Mouse (Mus musculus): ENCODE measurements around the gene Vsig10. TPM values are rescaled to one million over a fixed set of nuclear protein-coding genes. Genes with fewer than 3 reads are reported as not detected.
"Not testable (repeated sequence)": the region's sequence is repeated elsewhere in the genome, so short reads cannot be mapped to it uniquely, and the experiment has no call there.

The Vsig10 gene
- polyA plus RNA-seq, 1 experiment from 2014 or later: 1.8 TPM

GRCm38 (mm10) chr5:117306826-117307225 lies 12.1 kb upstream of the Vsig10 start:
- H3K27ac ChIP-seq: no peak overlapping the region
- no peak for DNase-seq (ENCODE audit: low spot score)
- 96% methylated on average over 2 of the region's 2 CpGs for WGBS
- peaks cover 14% of the 10 kb centered on the region for H3K4me1 ChIP-seq (replicated peaks)
- no peaks in the 10 kb centered on the region for H3K36me3 ChIP-seq
- no peaks in the 10 kb centered on the region for H3K27me3 ChIP-seq (ENCODE audit: insufficient read depth, poor library complexity, severe bottlenecking)
- H3K9me3 ChIP-seq: 0 out of 2 replicates have a peak, but pooled peaks cover 4% of the 10 kb centered on the region
- no peak overlapping the region for H3K4me3 ChIP-seq

DNA sequence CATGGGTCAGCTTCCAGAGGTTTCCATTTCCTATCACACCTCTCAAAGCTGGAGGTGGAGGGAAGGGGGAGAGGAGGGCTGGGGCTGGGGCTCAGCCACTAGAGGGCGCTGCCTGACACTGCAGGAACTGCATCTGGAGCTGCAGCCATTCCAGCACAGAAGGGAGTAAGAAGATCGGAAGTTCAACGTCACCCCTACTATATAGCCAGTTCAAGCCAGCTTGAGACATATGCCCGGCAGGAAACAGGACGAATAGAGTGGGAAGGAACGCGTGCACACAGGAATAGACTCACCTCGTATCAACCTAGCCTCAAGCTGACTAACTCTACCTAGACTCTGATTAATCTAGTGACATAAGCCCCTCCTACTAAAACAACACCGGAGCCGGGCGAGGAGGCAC lies 11.2 kb upstream of the Vsig10 start:
- WGBS: 38% methylated on average over 11 of the region's 11 CpGs
- H3K27ac ChIP-seq: no peak overlapping the region
- peaks cover 14% of the 10 kb centered on the region for H3K4me1 ChIP-seq (replicated peaks)
- no peaks in the 10 kb centered on the region for H3K36me3 ChIP-seq
- DNase-seq (ENCODE audit: low spot score): peak; percentile 61
- H3K9me3 ChIP-seq: 0 out of 2 replicates have a peak, but pooled peaks cover 4% of the 10 kb centered on the region
- no peak overlapping the region for H3K4me3 ChIP-seq
- no peaks in the 10 kb centered on the region for H3K27me3 ChIP-seq (ENCODE audit: insufficient read depth, poor library complexity, severe bottlenecking)

- 25% methylated on average over 14 of the region's 14 CpGs for WGBS
- Histone ChIP-seq H3K27ac (no peak overlapping the region), H3K27me3 (ENCODE audit: insufficient read depth, poor library complexity, severe bottlenecking) (peaks cover 47% of the 10 kb centered on the region), H3K4me1 (replicated peaks) (peaks cover 27% of the 10 kb centered on the region), H3K9me3 (no peaks in the 10 kb centered on the region), H3K36me3 (no peaks in the 10 kb centered on the region), H3K4me3 (peak overlapping the region; percentile 36)
- peak; percentile 23 for DNase-seq (ENCODE audit: low spot score)
Observed at GRCm38 (mm10) chr5:117313420-117313819, 5.5 kb upstream of the Vsig10 start.

DNA sequence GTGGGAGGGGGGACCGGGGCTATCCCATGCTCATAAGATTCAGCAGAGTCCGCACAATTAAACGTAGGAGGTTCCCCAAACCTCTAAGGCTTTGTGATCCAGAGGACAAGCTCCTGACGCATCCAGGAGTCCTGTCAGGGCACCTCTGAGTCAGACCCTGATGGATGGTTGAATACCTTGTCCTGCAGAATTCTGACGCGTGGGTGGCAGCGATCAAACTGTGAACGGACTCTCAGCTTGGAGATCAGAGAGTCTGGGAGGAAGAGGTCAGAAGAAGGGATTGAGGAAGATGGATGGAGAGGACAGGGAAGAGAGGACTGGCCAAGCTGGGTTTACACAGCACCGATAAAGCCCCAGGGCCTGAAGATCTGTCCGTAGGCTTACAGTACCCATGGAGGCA lies 5.0 kb upstream of the Vsig10 start:
- H3K4me3 ChIP-seq: peak overlapping the region; percentile 36
- peaks cover 31% of the 10 kb centered on the region for H3K4me1 ChIP-seq (replicated peaks)
- no peaks in the 10 kb centered on the region for H3K9me3 ChIP-seq
- WGBS: 36% methylated on average over 10 of the region's 10 CpGs
- H3K27me3 ChIP-seq (ENCODE audit: insufficient read depth, poor library complexity, severe bottlenecking): peaks cover 49% of the 10 kb centered on the region
- DNase-seq (ENCODE audit: low spot score): no peak
- no peaks in the 10 kb centered on the region for H3K36me3 ChIP-seq
- H3K27ac ChIP-seq: no peak overlapping the region

DNA sequence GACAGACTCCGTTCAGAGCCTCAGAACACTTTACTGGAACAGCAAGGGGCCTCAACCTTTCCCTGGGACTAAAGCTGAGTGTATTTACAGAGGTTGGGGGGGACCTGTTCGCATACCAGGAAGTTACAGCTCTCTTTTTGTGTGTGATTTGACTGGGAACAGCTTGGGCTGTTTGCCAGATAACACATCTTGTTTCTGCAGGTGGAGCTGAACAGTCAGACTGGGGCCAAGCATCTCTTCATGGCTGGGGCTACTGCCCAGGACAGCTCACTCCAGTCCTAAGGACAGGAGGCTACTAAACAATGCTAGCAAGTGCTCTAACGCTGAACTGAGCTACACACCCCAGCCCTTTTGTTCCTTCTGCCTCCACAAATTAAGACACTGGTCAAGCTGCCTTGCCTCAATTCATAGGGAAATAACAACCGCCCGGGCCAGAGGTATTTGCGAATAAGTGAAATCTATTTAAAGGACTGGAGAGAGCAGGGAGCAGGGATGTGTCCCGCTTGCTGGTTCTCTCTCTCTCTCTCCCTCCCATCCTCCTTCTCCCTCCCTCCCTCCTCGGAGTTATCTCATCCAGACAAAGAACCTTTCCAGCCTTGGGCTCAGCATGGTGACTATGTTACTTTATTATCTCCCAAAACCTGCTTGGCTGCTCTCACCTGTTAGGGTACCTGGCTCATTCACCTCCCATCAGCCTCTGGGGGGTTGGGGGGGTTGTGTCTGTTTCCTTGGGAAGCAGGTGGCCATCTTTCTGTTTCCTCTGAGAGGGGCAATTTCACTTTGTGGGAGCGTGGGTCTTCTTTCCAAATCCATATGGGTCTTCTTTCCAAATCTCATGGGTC lies 4.1 kb upstream of the Vsig10 start:
- H3K9me3 ChIP-seq: no peaks in the 10 kb centered on the region
- 17% methylated on average over 9 of the region's 9 CpGs for WGBS
- H3K4me1 ChIP-seq (replicated peaks): peaks cover 40% of the 10 kb centered on the region
- peak overlapping the region; percentile 7; the same call in 1 of the 2 replicates for H3K4me3 ChIP-seq
- peak overlapping the region; percentile 74 for H3K27ac ChIP-seq
- H3K27me3 ChIP-seq (ENCODE audit: insufficient read depth, poor library complexity, severe bottlenecking): peaks cover 57% of the 10 kb centered on the region
- no peaks in the 10 kb centered on the region for H3K36me3 ChIP-seq
- DNase-seq (ENCODE audit: low spot score): peak; percentile 22

DNA sequence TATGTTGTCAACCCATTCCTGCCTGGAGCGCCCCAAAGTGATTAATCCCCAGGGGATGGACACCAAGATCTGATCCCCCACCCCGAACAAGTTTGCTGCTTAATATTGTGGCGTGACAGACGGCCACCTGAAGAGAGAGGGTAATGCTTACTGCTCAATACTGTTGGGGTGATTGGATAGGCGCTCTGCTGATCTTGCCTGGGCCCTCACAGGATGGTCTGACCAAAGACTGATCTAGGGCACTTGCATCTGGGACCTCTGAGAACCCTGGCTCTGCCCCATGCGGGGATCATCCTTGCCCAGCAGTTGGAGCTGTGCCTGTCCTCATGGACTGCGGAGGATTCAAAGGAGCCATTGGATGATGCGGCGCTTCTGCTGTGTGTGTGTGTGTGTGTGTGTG lies 4.9 kb downstream of the Vsig10 start:
- WGBS: 81% methylated on average over 9 of the region's 9 CpGs
- H3K4me3 ChIP-seq: no peak overlapping the region
- no peak for DNase-seq (ENCODE audit: low spot score)
- no peaks in the 10 kb centered on the region for H3K36me3 ChIP-seq
- peaks cover 4% of the 10 kb centered on the region; the same call in 1 of the 2 replicates for H3K9me3 ChIP-seq
- H3K4me1 ChIP-seq (replicated peaks): peaks cover 12% of the 10 kb centered on the region
- peaks cover 28% of the 10 kb centered on the region for H3K27me3 ChIP-seq (ENCODE audit: insufficient read depth, poor library complexity, severe bottlenecking)
- H3K27ac ChIP-seq: no peak overlapping the region

- Histone ChIP-seq H3K4me1 (replicated peaks) (no peaks in the 10 kb centered on the region), H3K9me3 (peaks cover 2% of the 10 kb centered on the region; the same call in 1 of the 2 replicates), H3K36me3 (no peaks in the 10 kb centered on the region), H3K4me3 (no peak overlapping the region), H3K27me3 (ENCODE audit: insufficient read depth, poor library complexity, severe bottlenecking) (peaks cover 4% of the 10 kb centered on the region), H3K27ac (no peak overlapping the region)
- DNase-seq (ENCODE audit: low spot score): no peak
- WGBS: 79% methylated on average over 6 of the region's 6 CpGs
Observed at GRCm38 (mm10) chr5:117326408-117326807, 7.5 kb downstream of the Vsig10 start.

GRCm38 (mm10) chr5:117330457-117330856 lies 11.6 kb downstream of the Vsig10 start:
- H3K27me3 ChIP-seq (ENCODE audit: insufficient read depth, poor library complexity, severe bottlenecking): no peaks in the 10 kb centered on the region
- 91% methylated on average over 7 of the region's 7 CpGs for WGBS
- H3K9me3 ChIP-seq: no peaks in the 10 kb centered on the region
- H3K27ac ChIP-seq: no peak overlapping the region
- H3K4me3 ChIP-seq: no peak overlapping the region
- DNase-seq (ENCODE audit: low spot score): no peak
- no peaks in the 10 kb centered on the region for H3K36me3 ChIP-seq
- H3K4me1 ChIP-seq (replicated peaks): no peaks in the 10 kb centered on the region

DNA sequence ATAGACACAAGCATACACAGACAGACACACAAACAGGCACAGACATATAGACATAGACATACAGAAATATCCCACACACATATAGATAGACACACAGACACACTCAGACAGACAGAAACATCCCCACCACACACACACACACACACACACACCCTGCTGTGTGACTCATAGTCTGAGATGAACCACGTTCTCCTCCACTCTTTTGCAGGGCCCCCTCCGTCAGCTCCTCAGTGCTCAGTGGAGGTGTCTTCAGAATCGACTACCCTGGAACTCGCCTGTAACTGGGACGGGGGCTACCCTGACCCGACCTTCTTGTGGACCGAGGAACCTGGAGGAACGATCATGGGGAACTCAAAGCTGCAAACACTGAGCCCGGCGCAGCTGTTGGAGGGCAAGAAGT lies 19.1 kb downstream of the Vsig10 start:
- Histone ChIP-seq H3K27ac (no peak overlapping the region), H3K27me3 (ENCODE audit: insufficient read depth, poor library complexity, severe bottlenecking) (no peaks in the 10 kb centered on the region), H3K9me3 (peaks cover 4% of the 10 kb centered on the region; the same call in 1 of the 2 replicates), H3K4me1 (replicated peaks) (no peaks in the 10 kb centered on the region), H3K4me3 (no peak overlapping the region), H3K36me3 (peaks cover 5% of the 10 kb centered on the region; the same call in 1 of the 2 replicates)
- WGBS: 89% methylated on average over 10 of the region's 10 CpGs
- DNase-seq (ENCODE audit: low spot score): no peak

GRCm38 (mm10) chr5:117338503-117338902 lies 19.6 kb downstream of the Vsig10 start:
- DNase-seq (ENCODE audit: low spot score): no peak
- Histone ChIP-seq H3K27me3 (ENCODE audit: insufficient read depth, poor library complexity, severe bottlenecking) (no peaks in the 10 kb centered on the region), H3K4me3 (no peak overlapping the region), H3K9me3 (peaks cover 4% of the 10 kb centered on the region; the same call in 1 of the 2 replicates), H3K4me1 (replicated peaks) (no peaks in the 10 kb centered on the region), H3K36me3 (peaks cover 5% of the 10 kb centered on the region; the same call in 1 of the 2 replicates), H3K27ac (no peak overlapping the region)
- 88% methylated on average over 8 of the region's 8 CpGs for WGBS

GRCm38 (mm10) chr5:117340081-117340480 lies 21.2 kb downstream of the Vsig10 start:
- Histone ChIP-seq H3K27me3 (ENCODE audit: insufficient read depth, poor library complexity, severe bottlenecking) (no peaks in the 10 kb centered on the region), H3K4me3 (no peak overlapping the region), H3K9me3 (peaks cover 4% of the 10 kb centered on the region; the same call in 1 of the 2 replicates), H3K27ac (no peak overlapping the region), H3K36me3 (peaks cover 11% of the 10 kb centered on the region; the same call in 1 of the 2 replicates), H3K4me1 (replicated peaks) (no peaks in the 10 kb centered on the region)
- DNase-seq (ENCODE audit: low spot score): no peak
- 84% methylated on average over 6 of the region's 6 CpGs for WGBS

DNA sequence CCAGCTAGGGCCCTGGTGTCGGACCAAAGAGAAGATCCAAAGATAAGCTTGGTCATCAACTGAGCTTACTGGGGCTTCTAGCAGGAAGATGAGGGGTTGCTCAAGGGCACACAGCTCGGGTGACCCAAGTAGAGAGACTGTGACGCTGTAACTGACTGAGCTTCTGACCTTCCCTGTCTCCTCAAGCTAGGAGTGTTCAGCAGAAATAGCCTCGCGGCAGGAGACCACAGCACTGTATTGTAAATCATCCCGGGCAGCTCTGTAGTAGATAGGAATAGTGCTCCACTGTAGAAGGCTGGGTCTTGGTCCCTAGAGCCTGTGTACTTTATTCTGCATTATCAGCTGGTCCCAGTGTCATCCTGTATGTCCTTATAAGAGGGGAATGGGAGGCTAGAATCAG lies 23.0 kb downstream of the Vsig10 start:
- H3K27me3 ChIP-seq (ENCODE audit: insufficient read depth, poor library complexity, severe bottlenecking): no peaks in the 10 kb centered on the region
- H3K4me1 ChIP-seq (replicated peaks): no peaks in the 10 kb centered on the region
- WGBS: 85% methylated on average over 6 of the region's 6 CpGs
- DNase-seq (ENCODE audit: low spot score): no peak
- peaks cover 1% of the 10 kb centered on the region; the same call in 1 of the 2 replicates for H3K9me3 ChIP-seq
- no peak overlapping the region for H3K4me3 ChIP-seq
- H3K27ac ChIP-seq: no peak overlapping the region
- H3K36me3 ChIP-seq: peaks cover 7% of the 10 kb centered on the region; the same call in 1 of the 2 replicates

DNA sequence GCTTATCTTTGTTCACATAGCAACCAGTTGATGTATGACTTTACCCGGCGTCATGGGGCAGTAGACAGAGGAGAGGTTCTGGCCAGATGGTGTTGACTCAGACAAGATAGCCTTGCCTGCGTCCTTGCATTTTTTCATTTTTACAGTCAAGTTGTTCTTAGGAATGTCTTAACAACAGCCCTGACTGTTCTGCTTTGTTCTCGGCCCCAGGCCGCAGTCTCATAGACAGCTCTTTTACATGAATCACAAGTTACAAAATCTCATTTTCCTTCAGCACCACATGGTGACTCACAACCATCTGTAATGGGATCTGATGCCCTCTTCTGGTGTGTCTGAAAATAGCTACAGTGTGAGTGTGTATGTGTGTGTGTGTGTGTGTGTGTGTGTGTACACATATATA lies 25.6 kb downstream of the Vsig10 start:
- not testable (repeated sequence) for DNase-seq (ENCODE audit: low spot score); H3K36me3 ChIP-seq; H3K4me3 ChIP-seq; H3K27me3 ChIP-seq (ENCODE audit: insufficient read depth, poor library complexity, severe bottlenecking); H3K9me3 ChIP-seq; H3K4me1 ChIP-seq (replicated peaks); H3K27ac ChIP-seq
- WGBS: 92% methylated on average over 5 of the region's 5 CpGs

Data from hindbrain, embryonic 10.5 days (tissue).